ENCODE assay signal across 32 mouse cellular contexts in the genomic region with DNA sequence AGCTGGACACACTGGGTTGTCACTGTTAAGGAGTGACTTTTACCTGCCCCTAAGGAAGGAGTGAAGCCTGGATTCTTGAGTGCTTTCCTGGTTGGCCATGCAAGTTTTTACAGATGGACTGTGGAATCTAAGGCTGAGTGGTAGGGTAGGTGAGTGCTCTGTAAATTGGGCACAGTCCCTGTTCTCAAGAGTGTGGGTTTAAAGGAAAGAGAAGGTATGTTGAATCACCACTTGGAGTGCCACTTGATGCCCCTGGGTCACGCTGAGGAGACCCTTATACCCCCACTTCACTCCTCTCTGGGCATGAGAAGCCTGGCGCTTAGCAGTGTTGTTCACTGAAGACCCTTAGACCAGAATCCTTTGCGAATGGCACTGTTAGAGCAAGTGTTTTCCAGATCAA. TPM values are rescaled to one million over a fixed set of nuclear protein-coding genes. Genes with fewer than 3 reads are reported as not detected.
DNase-seq lines count a peak whose midpoint lies in the region; ATAC-seq and TF ChIP-seq lines count a peak whose summit lies in the region.
"Had no signal": no experiment of that assay in that cellular context is flagged by ENCODE, and none has a peak within 500 bp of the region (broad histone marks: within the 10 kb centered on the region; RNA-seq: fewer than 3 reads in every experiment).

No protein-coding gene starts in this region.

- H3K4me3 ChIP-seq in lung, embryonic 14.5 days (ENCODE audit: low read depth, low read length): no peak overlapping the region
- H3K4me3 ChIP-seq in lung, adult 2 months (replicated peaks; ENCODE audit: extremely low read depth, low read depth, low read length): no peak overlapping the region
- H3K4me3 ChIP-seq in lung, embryonic 16.5 days (ENCODE audit: low read length): no peak overlapping the region
- H3K4me3 ChIP-seq in liver, embryonic 12.5 days: no peak overlapping the region
- H3K4me3 ChIP-seq: embryonic facial prominence, embryonic 10.5 days; embryonic facial prominence, embryonic 13.5 days; erythroblast, embryonic 14.5 days; forebrain, embryonic 12.5 days; forebrain, embryonic 15.5 days; heart, embryonic 12.5 days; heart, embryonic 15.5 days; hindbrain, embryonic 10.5 days; hindbrain, embryonic 13.5 days had no signal

- H3K27me3 ChIP-seq in lung, embryonic 14.5 days (ENCODE audit: insufficient read depth, low read length): no peaks in the 10 kb centered on the region
- no peaks in the 10 kb centered on the region for H3K27me3 ChIP-seq in lung, embryonic 16.5 days (ENCODE audit: control insufficient read depth, insufficient read depth, low read depth, low read length)
- no peaks in the 10 kb centered on the region for H3K27me3 ChIP-seq in liver, embryonic 12.5 days (replicated peaks)
- H3K27me3 ChIP-seq: CH12.LX; embryonic facial prominence, embryonic 13.5 days; forebrain, embryonic 12.5 days; forebrain, embryonic 15.5 days; heart, embryonic 12.5 days; heart, embryonic 15.5 days; hindbrain, embryonic 13.5 days; Patski had no signal

- TF ChIP-seq CTCF in lung, embryonic 14.5 days (IDR thresholded peaks at IDR 0.05; ENCODE audit: low read depth): no peak
- no peak for TF ChIP-seq CTCF in lung, adult 2 months (IDR thresholded peaks at IDR 0.05; ENCODE audit: insufficient read depth, low read length)

- H3K27ac ChIP-seq in lung, embryonic 14.5 days (ENCODE audit: low read depth): no peak overlapping the region
- H3K27ac ChIP-seq in lung, embryonic 16.5 days (ENCODE audit: low read length): no peak overlapping the region
- H3K27ac ChIP-seq in liver, embryonic 12.5 days: no peak overlapping the region
- H3K27ac ChIP-seq: embryonic facial prominence, embryonic 10.5 days; embryonic facial prominence, embryonic 13.5 days; forebrain, embryonic 12.5 days; forebrain, embryonic 15.5 days; heart, embryonic 15.5 days; hindbrain, embryonic 10.5 days; hindbrain, embryonic 13.5 days had no signal

- no peak overlapping the region for H3K9ac ChIP-seq in lung, embryonic 14.5 days
- no peak overlapping the region for H3K9ac ChIP-seq in lung, embryonic 16.5 days (ENCODE audit: low read length)
- no peak overlapping the region for H3K9ac ChIP-seq in liver, embryonic 12.5 days
- H3K9ac ChIP-seq: embryonic facial prominence, embryonic 13.5 days; forebrain, embryonic 12.5 days; forebrain, embryonic 15.5 days; heart, embryonic 12.5 days; heart, embryonic 15.5 days; hindbrain, embryonic 13.5 days had no signal

- no peak for DNase-seq in lung, embryonic 14.5 days
- DNase-seq in lung, adult 2 months: no peak
- peak; percentile 26 for DNase-seq in lung, postnatal 25 days (ENCODE audit: low spot score)
- DNase-seq in T-cell, adult 2 months (ENCODE audit: low spot score): no peak
- DNase-seq: adrenal gland, adult 2 months; adrenal gland, postnatal 14 days; B cell, adult 2 months; cerebellum, adult 11 months; cerebellum, adult 2 months; cerebellum, postnatal 10 days; cerebellum, postnatal 36 days; embryo, embryonic 11 days; gastrocnemius, postnatal 25 days; heart, adult 18-20 months; heart, postnatal 10 days; heart, postnatal 36 days had no signal

- H3K4me2 ChIP-seq in lung, embryonic 14.5 days: no peak overlapping the region
- no peak overlapping the region for H3K4me2 ChIP-seq in lung, embryonic 16.5 days (ENCODE audit: low read depth, low read length)
- no peak overlapping the region for H3K4me2 ChIP-seq in liver, embryonic 12.5 days
- H3K4me2 ChIP-seq: embryonic facial prominence, embryonic 13.5 days; forebrain, embryonic 12.5 days; forebrain, embryonic 15.5 days; heart, embryonic 12.5 days; heart, embryonic 15.5 days; hindbrain, embryonic 13.5 days had no signal

- no peak for TF ChIP-seq POLR2A in lung, adult 2 months (IDR thresholded peaks at IDR 0.05; ENCODE audit: borderline replicate concordance, extremely low read depth, low read depth, low read length)

- 72% methylated on average over 3 of the region's 3 CpGs for WGBS in lung, embryonic 14.5 days
- WGBS in lung, adult 2 months: 72% methylated on average over 3 of the region's 3 CpGs
- 67% methylated on average over 3 of the region's 3 CpGs for WGBS in lung, embryonic 16.5 days
- 71% methylated on average over 3 of the region's 3 CpGs for WGBS in liver, embryonic 12.5 days (ENCODE audit: insufficient replicate concordance)

- H3K36me3 ChIP-seq in lung, embryonic 14.5 days (ENCODE audit: insufficient read depth): no peaks in the 10 kb centered on the region
- H3K36me3 ChIP-seq in lung, embryonic 16.5 days (ENCODE audit: control insufficient read depth, insufficient read depth, low read length): no peaks in the 10 kb centered on the region
- H3K36me3 ChIP-seq in liver, embryonic 12.5 days: no peaks in the 10 kb centered on the region
- H3K36me3 ChIP-seq: embryonic facial prominence, embryonic 10.5 days; embryonic facial prominence, embryonic 13.5 days; forebrain, embryonic 12.5 days; forebrain, embryonic 15.5 days; G1E; heart, embryonic 12.5 days; heart, embryonic 15.5 days; hindbrain, embryonic 10.5 days; hindbrain, embryonic 13.5 days had no signal

- no peaks in the 10 kb centered on the region for H3K9me3 ChIP-seq in lung, embryonic 14.5 days (ENCODE audit: low read depth, low read length)
- H3K9me3 ChIP-seq in lung, embryonic 16.5 days (ENCODE audit: control insufficient read depth, low read length): 0 out of 2 replicates have a peak, but pooled peaks cover 2% of the 10 kb centered on the region
- no peaks in the 10 kb centered on the region for H3K9me3 ChIP-seq in liver, embryonic 12.5 days (replicated peaks)
- H3K9me3 ChIP-seq: embryonic facial prominence, embryonic 10.5 days; forebrain, embryonic 12.5 days; forebrain, embryonic 15.5 days; G1E; heart, embryonic 15.5 days; hindbrain, embryonic 10.5 days; hindbrain, embryonic 13.5 days had no signal

- ATAC-seq in lung, embryonic 14.5 days (ENCODE audit: insufficient read depth): peak; percentile 63; the same call in 1 of the 2 replicates
- peak; percentile 92 for ATAC-seq in lung, embryonic 16.5 days (ENCODE audit: low read depth)
- ATAC-seq in liver, embryonic 12.5 days: no peak
- ATAC-seq: forebrain, embryonic 15.5 days; hindbrain, embryonic 16.5 days; Patski had no signal

- H3K4me1 ChIP-seq in lung, embryonic 14.5 days (ENCODE audit: insufficient read depth): no peaks in the 10 kb centered on the region
- H3K4me1 ChIP-seq in lung, adult 2 months (ENCODE audit: control insufficient read depth, insufficient read depth, low read length): no peaks in the 10 kb centered on the region
- no peaks in the 10 kb centered on the region; the same call in none of the 2 replicates for H3K4me1 ChIP-seq in lung, embryonic 16.5 days (replicated peaks; ENCODE audit: control insufficient read depth, insufficient read depth, low read length)
- H3K4me1 ChIP-seq in liver, embryonic 12.5 days: no peaks in the 10 kb centered on the region
- H3K4me1 ChIP-seq: embryonic facial prominence, embryonic 10.5 days; embryonic facial prominence, embryonic 13.5 days; forebrain, embryonic 12.5 days; forebrain, embryonic 15.5 days; heart, embryonic 12.5 days; heart, embryonic 15.5 days; hindbrain, embryonic 10.5 days; hindbrain, embryonic 13.5 days had no signal

RNA-seq across cellular contexts. Expression of a gene that starts 9.0 kb away (rescaled TPM):
- polyA plus RNA-seq in lung, embryonic 14.5 days (2014; fragmentation: Nextera tagmentation; extraction: Ambion mirVana): not detected in 2 replicates
- 0.15 TPM in 1 of 2 replicates, not detected in the other for polyA plus RNA-seq in lung, adult 2 months (2012; rRNA removed)
- not detected in 2 replicates for polyA plus RNA-seq in lung, embryonic 16.5 days (2015; fragmentation: Nextera tagmentation; extraction: Ambion mirVana)
- polyA plus RNA-seq in liver, embryonic 12.5 days (2016; fragmentation: Nextera tagmentation; extraction: Ambion mirVana): not detected in 2 replicates
- polyA plus RNA-seq: adrenal gland, adult 2 months; cerebellum, adult 2 months; cortical plate, adult 2 months; embryonic facial prominence, embryonic 10.5 days; embryonic facial prominence, embryonic 13.5 days; erythroblast, embryonic 14.5 days; forebrain, embryonic 12.5 days; forebrain, embryonic 15.5 days; G1E; heart, embryonic 12.5 days; heart, embryonic 15.5 days; hindbrain, embryonic 10.5 days; hindbrain, embryonic 13.5 days; hindbrain, embryonic 16.5 days had no signal
